9 mouse cellular contexts compared by ENCODE assay signal in genomic region chr4:133170056-133170524, GRCm38 (mm10). TPM values are rescaled to one million over a fixed set of nuclear protein-coding genes. Genes with fewer than 3 reads are reported as not detected.
A peak's percentile ranks its signal among the peaks of the same experiment; 100 is the strongest.
DNase-seq lines count a peak whose midpoint lies in the region; ATAC-seq lines count a peak whose summit lies in the region.
"Had no signal": no experiment of that assay in that cellular context is flagged by ENCODE, and none has a peak within 500 bp of the region (broad histone marks: within the 10 kb centered on the region; RNA-seq: fewer than 3 reads in every experiment).

No protein-coding gene starts in this region.

- 76% methylated on average over 3 of the region's 3 CpGs for WGBS in heart, embryonic 10.5 days

- ATAC-seq in hematopoietic stem cell, adult 5-6 weeks (replicated peaks in 1 of 2; ENCODE audit: insufficient read depth in 1 of 2, low FRiP score in 2 of 2, low TSS enrichment in 1 of 2, low read depth in 1 of 2, poor library complexity in 2 of 2, severe bottlenecking in 2 of 2): peak; percentile 86 to 92

- H3K36me3 ChIP-seq in heart, embryonic 10.5 days: peaks cover 13% of the 10 kb centered on the region
- H3K36me3 ChIP-seq in megakaryocyte, embryonic 14.5 days (replicated peaks; ENCODE audit: low read length): peaks cover 41% of the 10 kb centered on the region

- no peak overlapping the region for H3K4me3 ChIP-seq in heart, embryonic 10.5 days
- peak overlapping the region; percentile 78 for H3K4me3 ChIP-seq in megakaryocyte, embryonic 14.5 days (replicated peaks)

- intact Hi-C loops in heart, postnatal 25 days (cut with DNase I): no loop called here

- no peaks in the 10 kb centered on the region for H3K9me3 ChIP-seq in heart, embryonic 10.5 days
- H3K9me3 ChIP-seq in megakaryocyte, embryonic 14.5 days: no peaks in the 10 kb centered on the region

- peak; percentile 47 for DNase-seq in heart, embryonic 10.5 days (ENCODE audit: low spot score)
- DNase-seq in heart, postnatal 25 days (ENCODE audit: low spot score): no peak
- peak; percentile 29 for DNase-seq in CD4-positive helper T cell, adult 2 months (ENCODE audit: low read depth, low spot score)
- no peak for DNase-seq in frontal cortex, postnatal 14 days (ENCODE audit: low spot score in 2 of 2)
- no peak for DNase-seq in cerebellum, postnatal 36 days
- no peak for DNase-seq in thymus, postnatal 36 days
- DNase-seq: right cerebral cortex, postnatal 4 days had no signal

- H3K27ac ChIP-seq in heart, embryonic 10.5 days: no peak overlapping the region; the same call in 1 of the 2 replicates

- H3K4me1 ChIP-seq in heart, embryonic 10.5 days: peaks cover 31% of the 10 kb centered on the region
- peaks cover 83% of the 10 kb centered on the region for H3K4me1 ChIP-seq in megakaryocyte, embryonic 14.5 days

- H3K27me3 ChIP-seq in heart, embryonic 10.5 days (ENCODE audit: insufficient read depth, poor library complexity, severe bottlenecking): no peaks in the 10 kb centered on the region
- no peaks in the 10 kb centered on the region for H3K27me3 ChIP-seq in megakaryocyte, embryonic 14.5 days (replicated peaks)

RNA-seq across cellular contexts. Expression of gene Wasf2, which starts 39.8 kb away (rescaled TPM):
- polyA plus RNA-seq in heart, embryonic 10.5 days (2016; fragmentation: Nextera tagmentation; extraction: Ambion mirVana): 51.1 and 58.5 TPM in 2 replicates
- total RNA-seq in heart, postnatal 25 days (2021): 100 to 1,000 TPM in 1 of 2 experiments, 10 to 100 TPM in 1; 77.7 to 110 TPM
- 46.9 and 58.8 TPM in 2 replicates for total RNA-seq in hematopoietic stem cell, adult 5-6 weeks (2017)
- polyA plus RNA-seq in megakaryocyte, embryonic 14.5 days (2012; ENCODE audit: insufficient read depth, low replicate concordance): 43.7 and 76.2 TPM in 2 replicates

RNA-seq across cellular contexts. Expression of gene Cd164l2, which starts 41.8 kb away (rescaled TPM):
- 0.39 and 1.3 TPM in 2 replicates for polyA plus RNA-seq in heart, embryonic 10.5 days (2016; fragmentation: Nextera tagmentation; extraction: Ambion mirVana)
- under 1 TPM in 1 of 2 experiments, not detected in 1; 0.53 TPM for total RNA-seq in heart, postnatal 25 days (2021)
- not detected in 2 replicates for total RNA-seq in hematopoietic stem cell, adult 5-6 weeks (2017)
- 1.7 and 2.5 TPM in 2 replicates for polyA plus RNA-seq in megakaryocyte, embryonic 14.5 days (2012; ENCODE audit: insufficient read depth, low replicate concordance)

RNA-seq across cellular contexts. Expression of gene Gpr3, which starts 42.2 kb away (rescaled TPM):
- 0.09 and 0.18 TPM in 2 replicates for polyA plus RNA-seq in heart, embryonic 10.5 days (2016; fragmentation: Nextera tagmentation; extraction: Ambion mirVana)
- under 1 TPM in 1 of 2 experiments, not detected in 1; 0.22 TPM for total RNA-seq in heart, postnatal 25 days (2021)
- 0.25 and 0.50 TPM in 2 replicates for total RNA-seq in hematopoietic stem cell, adult 5-6 weeks (2017)
- not detected in 2 replicates for polyA plus RNA-seq in megakaryocyte, embryonic 14.5 days (2012; ENCODE audit: insufficient read depth, low replicate concordance)

Comparison
In these comparisons a context has a peak if more than half of its experiments do, and no peak if none do; other contexts are left out.
1. DNase-seq: peak in heart, embryonic 10.5 days (single experiment) and CD4-positive helper T cell, adult 2 months (single experiment); none in heart, postnatal 25 days (single experiment), frontal cortex, postnatal 14 days (0 of 2), cerebellum, postnatal 36 days (0 of 2) and thymus, postnatal 36 days (0 of 2).